Mouse (Mus musculus) neural tube, embryonic 15.5 days (tissue): ENCODE data around the gene C5ar2. TPM values are rescaled to one million over a fixed set of nuclear protein-coding genes. Genes with fewer than 3 reads are reported as not detected.
"Not testable (repeated sequence)": the region's sequence is repeated elsewhere in the genome, so short reads cannot be mapped to it uniquely, and the experiment has no call there.

Source experiments
- ATAC-seq: fragments of 200-750 bp; cut with Nextera tagmentation; 2 replicates; pipeline ENCODE4 v1.8.0; 2017; ENCODE audit warnings: mild to moderate bottlenecking, moderate TSS enrichment, moderate library complexity; ENCODE audit not compliant: low FRiP score
- H3K27ac ChIP-seq: fragments of 300-500 bp; sonication (generic); replicated peaks from 2 replicates; pipeline ENCODE4 v1.5.1; 2015; ENCODE audit warnings: mild to moderate bottlenecking, inconsistent platforms
- H3K27me3 ChIP-seq: fragments of 300-500 bp; sonication (generic); replicated peaks from 2 replicates; pipeline ENCODE4 v1.6.1; 2015; ENCODE audit warnings: inconsistent platforms
- H3K36me3 ChIP-seq: fragments of 300-500 bp; sonication (generic); 2 replicates; pipeline ENCODE4 v1.6.1; 2015; ENCODE audit warnings: inconsistent platforms
- H3K4me1 ChIP-seq: fragments of 300-500 bp; sonication (generic); 2 replicates; pipeline ENCODE4 v1.6.1; 2015; ENCODE audit warnings: inconsistent platforms
- H3K4me2 ChIP-seq: fragments of 300-500 bp; sonication (generic); 2 replicates; pipeline ENCODE4 v1.6.1; 2015; ENCODE audit warnings: inconsistent platforms, mild to moderate bottlenecking, moderate library complexity
- H3K4me3 ChIP-seq: fragments of 300-500 bp; sonication (generic); replicated peaks from 2 replicates; pipeline ENCODE4 v1.5.1; 2015; ENCODE audit warnings: mild to moderate bottlenecking, inconsistent platforms
- H3K9ac ChIP-seq: fragments of 300-500 bp; sonication (generic); replicated peaks from 2 replicates; pipeline ENCODE4 v1.6.1; 2015; ENCODE audit warnings: mild to moderate bottlenecking, inconsistent platforms
- H3K9me3 ChIP-seq: fragments of 300-500 bp; sonication (generic); replicated peaks from 2 replicates; pipeline ENCODE4 v1.6.1; 2016; ENCODE audit warnings: inconsistent platforms
- WGBS: fragments of 180-500 bp; shearing (Covaris S2); methylation state at CpG from one replicate; pipeline ENCODE4 v1.1.7; 2015; ENCODE audit warnings: mixed read lengths; 5-methylcytosine and 5-hydroxymethylcytosine counted together
- polyA plus RNA-seq: library from polyadenylated mRNA; unstranded; fragments of >200 nt; fragmentation: Nextera tagmentation; extraction: Ambion mirVana; gene quantifications from 2 replicates; pipeline ENCODE4 v1.2.1, GENCODE M21; 2015

C5ar2 gene
- polyA plus RNA-seq, 1 experiment from 2014 or later, result 0.10 TPM

GRCm38 (mm10) chr7:16273081-16273765 lies 29.3 kb upstream of the C5ar2 start, which contains the start of gene Inafm1:
Inafm1 (minus strand) TSS chr7:16273617.
- peak within 1 kb of the TSS; percentile 97 for H3K27ac ChIP-seq
- WGBS, result under 1% methylated on average over 37 of the region's 49 CpGs

DNA sequence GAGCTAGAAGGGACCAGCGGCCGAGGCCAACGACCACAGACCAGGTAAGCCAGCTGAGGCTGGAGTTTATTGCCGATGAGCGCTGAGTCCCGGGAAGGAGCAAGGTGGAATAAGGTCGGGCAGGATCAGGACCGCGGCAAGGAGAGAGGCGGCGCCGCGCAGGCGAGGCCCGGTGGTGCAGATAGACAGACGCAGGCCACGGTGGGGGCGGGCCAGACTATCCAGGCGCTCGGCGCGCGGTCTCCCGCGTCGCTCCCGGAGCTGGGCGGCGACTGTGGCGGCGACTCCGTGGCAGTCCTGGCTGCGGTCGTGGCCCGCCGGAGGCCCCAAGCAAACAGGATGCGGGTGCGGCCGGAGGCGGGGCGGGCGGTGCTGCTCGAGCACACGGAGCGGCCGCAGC lies 28.7 kb upstream of the C5ar2 start:
- Histone ChIP-seq H3K9me3 (no peaks in the 10 kb centered on the region), H3K4me3 (peak overlapping the region; percentile 86), H3K36me3 (peaks cover 28% of the 10 kb centered on the region), H3K4me2 (peak overlapping the region; percentile 86), H3K27ac (peak overlapping the region; percentile 97), H3K9ac (peak overlapping the region; percentile 83), H3K27me3 (no peaks in the 10 kb centered on the region), H3K4me1 (peaks cover 46% of the 10 kb centered on the region)
- under 1% methylated on average over 41 of the region's 46 CpGs for WGBS
- peak; percentile 81 for ATAC-seq

More at GRCm38 (mm10) chr7:16273081-16273765, 29.3 kb upstream of the C5ar2 start, which contains the start of gene Inafm1:
- Histone ChIP-seq H3K9me3 (no peaks in the 10 kb centered on the region), H3K36me3 (peaks cover 34% of the 10 kb centered on the region), H3K9ac (peak within 1 kb of the TSS; percentile 83), H3K27me3 (no peaks in the 10 kb centered on the region), H3K4me1 (peaks cover 46% of the 10 kb centered on the region), H3K4me3 (peak within 1 kb of the TSS; percentile 86), H3K4me2 (peak within 1 kb of the TSS; percentile 86)
- ATAC-seq, result peak; percentile 91

DNA sequence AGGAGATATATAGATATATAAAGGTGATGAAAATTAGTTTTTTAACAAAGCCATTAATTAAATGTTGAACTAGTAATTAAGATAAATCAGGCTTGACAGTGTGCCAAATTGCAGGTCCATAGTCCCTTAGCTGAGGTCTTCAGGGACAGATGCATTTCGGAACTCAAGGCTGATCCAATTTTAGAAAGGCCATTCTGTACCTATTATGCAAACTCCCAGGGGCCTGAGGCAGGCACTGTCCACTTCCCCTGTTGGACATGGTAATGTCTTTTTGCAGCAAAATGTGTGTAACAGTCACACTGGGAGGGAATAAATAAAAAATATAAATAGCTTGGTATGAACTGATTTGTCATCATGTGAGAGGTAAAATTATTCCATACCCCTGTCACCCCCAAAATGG lies 27.2 kb upstream of the C5ar2 start:
- Histone ChIP-seq H3K36me3 (peaks cover 14% of the 10 kb centered on the region), H3K4me1 (peaks cover 46% of the 10 kb centered on the region), H3K9me3 (no peaks in the 10 kb centered on the region), H3K9ac (0 out of 2 replicates have a peak overlapping the region, but pooled peaks have one; percentile 83), H3K27me3 (no peaks in the 10 kb centered on the region), H3K4me3 (peak overlapping the region; percentile 86), H3K4me2 (peak overlapping the region; percentile 86), H3K27ac (no peak overlapping the region)
- ATAC-seq, result no peak
- WGBS, result 30% methylated on average over 1 of the region's 1 CpGs

GRCm38 (mm10) chr7:16266593-16266992 lies 22.6 kb upstream of the C5ar2 start:
- H3K4me3 ChIP-seq, H3K27ac ChIP-seq, ATAC-seq, H3K4me2 ChIP-seq, H3K9ac ChIP-seq, H3K9me3 ChIP-seq, H3K36me3 ChIP-seq, H3K27me3 ChIP-seq: not testable (repeated sequence)
- peaks cover 18% of the 10 kb centered on the region for H3K4me1 ChIP-seq
- 89% methylated on average over 7 of the region's 7 CpGs for WGBS

DNA sequence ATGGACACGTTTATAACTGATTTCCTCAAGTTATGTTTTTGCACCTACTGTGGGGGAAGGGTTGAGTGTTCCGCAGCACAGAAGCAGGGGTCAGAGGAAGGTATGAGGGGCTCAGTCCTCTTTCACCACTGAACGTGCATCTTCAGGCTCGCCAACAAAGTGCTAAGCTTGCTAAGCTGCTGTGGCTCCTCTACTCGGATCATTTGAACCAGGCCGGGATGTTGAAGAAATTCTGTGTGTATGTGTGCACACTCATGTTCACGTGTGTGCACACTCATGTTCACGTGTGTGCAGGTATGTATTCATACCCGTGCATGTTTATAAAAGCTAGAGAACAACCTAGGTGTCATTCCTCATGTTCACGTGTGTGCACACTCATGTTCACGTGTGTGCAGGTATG lies 21.9 kb upstream of the C5ar2 start:
- no peak overlapping the region for H3K4me2 ChIP-seq
- WGBS, result 91% methylated on average over 11 of the region's 11 CpGs

DNA sequence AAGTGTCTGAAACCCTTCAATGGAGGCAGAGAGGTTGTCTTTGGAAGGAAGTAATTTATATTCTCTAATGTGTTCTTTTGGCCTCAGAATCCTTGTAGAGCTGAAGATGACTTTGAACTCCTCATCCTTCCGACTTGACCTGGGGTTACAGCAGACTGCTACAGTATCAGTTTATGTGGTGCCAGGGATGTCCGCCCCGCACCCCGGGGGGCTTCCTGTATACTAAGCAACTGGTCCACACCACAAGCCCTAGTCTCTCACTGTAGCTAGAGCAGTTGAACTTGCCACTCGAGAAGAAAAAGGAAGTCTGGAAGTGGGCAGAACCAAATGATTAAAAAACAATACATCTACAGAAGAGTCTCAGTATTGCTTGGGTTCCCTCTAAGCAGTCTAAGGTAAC lies 19.9 kb upstream of the C5ar2 start:
- no peak for ATAC-seq
- H3K9me3 ChIP-seq, result no peaks in the 10 kb centered on the region
- no peak overlapping the region for H3K4me2 ChIP-seq
- H3K9ac ChIP-seq, result no peak overlapping the region
- 85% methylated on average over 5 of the region's 5 CpGs for WGBS
- H3K4me1 ChIP-seq, result no peaks in the 10 kb centered on the region
- no peak overlapping the region for H3K4me3 ChIP-seq
- H3K27me3 ChIP-seq, result no peaks in the 10 kb centered on the region
- no peak overlapping the region for H3K27ac ChIP-seq
- H3K36me3 ChIP-seq, result 0 out of 2 replicates have a peak, but pooled peaks cover 2% of the 10 kb centered on the region

More for the DNA sequence above, 21.9 kb upstream of the C5ar2 start:
- Histone ChIP-seq H3K27me3 (no peaks in the 10 kb centered on the region), H3K9ac (no peak overlapping the region), H3K4me1 (peaks cover 10% of the 10 kb centered on the region), H3K27ac (no peak overlapping the region), H3K9me3 (no peaks in the 10 kb centered on the region), H3K4me3 (no peak overlapping the region), H3K36me3 (0 out of 2 replicates have a peak, but pooled peaks cover 2% of the 10 kb centered on the region)
- no peak for ATAC-seq

- no peaks in the 10 kb centered on the region for H3K4me1 ChIP-seq
- 29% methylated on average over 8 of the region's 8 CpGs for WGBS
- no peaks in the 10 kb centered on the region for H3K36me3 ChIP-seq
- H3K4me3 ChIP-seq, result no peak overlapping the region
- no peak overlapping the region for H3K9ac ChIP-seq
- H3K27ac ChIP-seq, result no peak overlapping the region
- no peak overlapping the region for H3K4me2 ChIP-seq
- H3K9me3 ChIP-seq, result no peaks in the 10 kb centered on the region
- no peak for ATAC-seq
- no peaks in the 10 kb centered on the region for H3K27me3 ChIP-seq
These were observed 19.2 kb upstream of the C5ar2 start for GRCm38 (mm10) chr7:16263015-16263787.

GRCm38 (mm10) chr7:16261097-16261496 lies 17.1 kb upstream of the C5ar2 start:
- ATAC-seq, result no peak
- WGBS, result 71% methylated on average over 1 of the region's 1 CpGs
- no peaks in the 10 kb centered on the region for H3K27me3 ChIP-seq
- H3K36me3 ChIP-seq, result no peaks in the 10 kb centered on the region
- no peak overlapping the region for H3K27ac ChIP-seq
- no peak overlapping the region for H3K4me2 ChIP-seq
- H3K4me1 ChIP-seq, result no peaks in the 10 kb centered on the region
- H3K9me3 ChIP-seq, result no peaks in the 10 kb centered on the region
- no peak overlapping the region for H3K9ac ChIP-seq
- no peak overlapping the region for H3K4me3 ChIP-seq

GRCm38 (mm10) chr7:16259110-16259590 lies 15.2 kb upstream of the C5ar2 start, which contains the start of gene C5ar1:
C5ar1 (minus strand) TSS chr7:16259540.
- H3K9ac ChIP-seq, result no peak within 1 kb of the TSS
- H3K27me3 ChIP-seq, result no peaks in the 10 kb centered on the region
- no peaks in the 10 kb centered on the region for H3K4me1 ChIP-seq
- H3K27ac ChIP-seq, result no peak within 1 kb of the TSS
- no peak for ATAC-seq
- 84% methylated on average over 5 of the region's 5 CpGs for WGBS
- no peaks in the 10 kb centered on the region for H3K36me3 ChIP-seq
- H3K4me3 ChIP-seq, result no peak within 1 kb of the TSS
- H3K9me3 ChIP-seq, result no peaks in the 10 kb centered on the region
- no peak within 1 kb of the TSS for H3K4me2 ChIP-seq

DNA sequence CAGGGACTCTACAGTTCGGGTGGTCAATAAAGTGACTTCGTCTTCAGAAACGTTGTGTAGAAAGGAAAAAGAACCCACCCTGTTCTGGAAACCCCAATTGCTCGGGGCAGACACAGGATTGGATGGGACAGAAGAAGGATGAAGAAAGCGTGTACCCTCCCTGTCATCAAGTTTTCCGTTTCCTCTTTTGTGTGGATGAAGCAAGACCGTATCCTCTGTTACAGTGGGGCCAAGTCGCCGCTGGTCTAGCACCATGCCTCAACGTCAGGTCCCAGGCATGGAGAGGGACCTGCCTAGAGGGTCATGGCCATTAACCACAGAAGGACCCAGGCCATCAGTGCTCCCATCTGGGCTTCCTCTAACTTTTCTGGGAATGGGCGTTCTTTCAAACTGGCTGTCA lies 13.9 kb upstream of the C5ar2 start:
- H3K4me3 ChIP-seq, result no peak overlapping the region
- ATAC-seq, result no peak
- no peaks in the 10 kb centered on the region for H3K27me3 ChIP-seq
- no peak overlapping the region for H3K27ac ChIP-seq
- H3K4me2 ChIP-seq, result no peak overlapping the region
- H3K4me1 ChIP-seq, result no peaks in the 10 kb centered on the region
- H3K9me3 ChIP-seq, result no peaks in the 10 kb centered on the region
- no peak overlapping the region for H3K9ac ChIP-seq
- WGBS, result 91% methylated on average over 11 of the region's 11 CpGs
- H3K36me3 ChIP-seq, result no peaks in the 10 kb centered on the region

- H3K4me1 ChIP-seq, result not testable (repeated sequence)
- 81% methylated on average over 4 of the region's 4 CpGs for WGBS
These were observed 12.0 kb upstream of the C5ar2 start for GRCm38 (mm10) chr7:16255963-16256362.

DNA sequence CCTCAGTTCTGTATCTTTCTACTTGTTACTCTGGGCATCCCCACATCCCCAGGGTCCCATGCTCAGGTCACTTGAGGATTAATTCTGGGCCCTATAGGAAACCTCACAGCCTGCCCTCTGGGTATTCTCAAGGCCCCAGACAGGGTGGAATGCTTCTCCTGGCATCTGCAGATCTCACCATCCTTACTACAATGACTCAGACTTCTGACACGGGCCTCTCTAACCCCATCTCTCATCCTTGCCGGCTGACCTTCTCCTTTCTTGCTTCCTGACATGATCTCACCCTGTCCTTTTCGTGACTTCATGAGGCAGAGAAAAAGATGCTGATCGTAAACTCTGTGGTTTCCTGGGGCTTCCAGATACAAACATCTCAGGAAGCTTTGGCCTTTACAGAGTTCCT lies 10.2 kb upstream of the C5ar2 start:
- H3K9me3 ChIP-seq, result no peaks in the 10 kb centered on the region
- no peak overlapping the region for H3K27ac ChIP-seq
- no peak overlapping the region for H3K9ac ChIP-seq
- H3K4me3 ChIP-seq, result no peak overlapping the region
- no peaks in the 10 kb centered on the region for H3K4me1 ChIP-seq
- H3K27me3 ChIP-seq, result no peaks in the 10 kb centered on the region
- no peak overlapping the region for H3K4me2 ChIP-seq
- no peaks in the 10 kb centered on the region for H3K36me3 ChIP-seq
- no peak for ATAC-seq
- 61% methylated on average over 4 of the region's 4 CpGs for WGBS

More at GRCm38 (mm10) chr7:16255963-16256362, 12.0 kb upstream of the C5ar2 start:
- not testable (repeated sequence) for H3K9ac ChIP-seq, H3K9me3 ChIP-seq, H3K27ac ChIP-seq, H3K27me3 ChIP-seq, ATAC-seq, H3K4me2 ChIP-seq, H3K36me3 ChIP-seq, H3K4me3 ChIP-seq
